Mouse (Mus musculus) G1E (cell line): ENCODE results near the gene Zfp467.

Experiments
- CTCF ChIP-seq: IDR thresholded peaks from 2 replicates; pipeline ENCODE4 v1.5.1; 2012; ENCODE audit warnings: low read depth, low read length, inconsistent platforms, mixed read lengths
- GATA1 ChIP-seq: IDR thresholded peaks from 2 replicates; pipeline ENCODE4 v1.6.1; 2012; ENCODE audit warnings: borderline replicate concordance, low read length, inconsistent platforms, mixed read lengths
- TAL1 ChIP-seq: conservative IDR thresholded peaks from 2 replicates; pipeline ENCODE4 v1.6.1; 2012; ENCODE audit warnings: low read depth, low read length, inconsistent platforms, mixed read lengths

DNA sequence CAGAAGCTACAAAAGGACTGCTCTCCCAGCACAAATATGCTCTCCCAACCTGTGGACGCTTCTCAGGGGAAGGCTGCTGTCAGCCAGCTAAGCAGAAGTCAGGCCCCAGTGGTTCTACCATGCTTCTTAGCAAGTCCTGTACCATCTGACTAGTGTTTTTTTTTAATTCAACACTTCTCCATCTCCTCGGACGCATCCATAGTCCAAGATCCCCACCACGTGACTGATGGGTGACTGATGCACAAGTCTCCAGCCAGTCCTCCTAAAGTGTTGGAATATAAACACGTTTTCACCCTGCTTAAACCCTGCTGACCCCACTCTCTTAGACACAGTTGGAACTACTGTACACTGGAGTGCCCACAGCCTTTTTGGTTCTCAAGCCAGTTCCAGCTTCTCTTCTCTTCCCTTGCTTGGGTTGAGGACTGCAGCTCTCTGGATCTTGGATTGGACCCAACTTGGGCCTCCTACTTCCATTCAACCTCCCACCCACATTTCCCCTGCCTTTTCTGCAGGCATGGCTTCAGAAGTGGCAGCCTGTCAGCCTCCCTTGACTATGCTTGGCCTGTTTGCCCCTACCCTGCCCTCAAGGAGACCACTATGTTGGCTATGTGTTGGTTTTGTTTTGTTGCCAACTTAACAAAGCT lies 9.8 kb downstream of the Zfp467 start:
- TF ChIP-seq CTCF (no peak), GATA1 (no peak), TAL1 (no peak)
